Mouse (Mus musculus) intestine, postnatal 0 days (tissue): ENCODE results near the gene Atad2b. TPM values are rescaled to one million over a fixed set of nuclear protein-coding genes. Genes with fewer than 3 reads are reported as not detected.

ENCODE experiments used
- ATAC-seq: fragments of 200-750 bp; cut with Nextera tagmentation; 2 replicates; pipeline ENCODE4 v1.8.0; 2017; ENCODE audit warnings: mild to moderate bottlenecking, moderate TSS enrichment, moderate library complexity
- H3K27ac ChIP-seq: fragments of 300-500 bp; sonication (generic); 2 replicates; pipeline ENCODE4 v1.5.1; 2014; ENCODE audit warnings: mild to moderate bottlenecking, low read depth, low read length, moderate library complexity
- H3K27me3 ChIP-seq: fragments of 300-500 bp; sonication (generic); replicated peaks from 2 replicates; pipeline ENCODE4 v1.6.1; 2014; ENCODE audit warnings: low read length, mixed read lengths; ENCODE audit not compliant: control insufficient read depth, insufficient read depth
- H3K36me3 ChIP-seq: fragments of 300-500 bp; sonication (generic); 2 replicates; pipeline ENCODE4 v1.6.1; 2014; ENCODE audit warnings: mild to moderate bottlenecking, moderate library complexity; ENCODE audit not compliant: control insufficient read depth, insufficient read depth
- H3K4me1 ChIP-seq: fragments of 300-500 bp; sonication (generic); replicated peaks from 2 replicates; pipeline ENCODE4 v1.6.1; 2014; ENCODE audit warnings: antibody characterized with exemption, low read length, mixed read lengths; ENCODE audit not compliant: control insufficient read depth, insufficient read depth
- H3K4me2 ChIP-seq: fragments of 300-500 bp; sonication (generic); replicated peaks from 2 replicates; pipeline ENCODE4 v1.6.1; 2014; ENCODE audit warnings: low read depth, mild to moderate bottlenecking, moderate library complexity
- H3K4me3 ChIP-seq: fragments of 300-500 bp; sonication (generic); 2 replicates; pipeline ENCODE4 v1.5.1; 2014; ENCODE audit warnings: low read depth, low read length
- H3K9ac ChIP-seq: fragments of 300-500 bp; sonication (generic); 2 replicates; pipeline ENCODE4 v1.6.1; 2014; ENCODE audit warnings: mild to moderate bottlenecking, low read depth, low read length
- H3K9me3 ChIP-seq: fragments of 300-500 bp; sonication (generic); 2 replicates; pipeline ENCODE4 v1.6.1; 2016; ENCODE audit warnings: mixed run types; ENCODE audit not compliant: control insufficient read depth
- CTCF ChIP-seq: sonication (generic); IDR thresholded peaks from 2 replicates; pipeline ENCODE4 v1.5.1; 2016; ENCODE audit warnings: low read depth, mild to moderate bottlenecking, control low read depth, antibody characterized with exemption, moderate library complexity
- WGBS: fragments of 180-500 bp; shearing (Covaris S2); extraction: QIAGEN DNeasy Blood & Tissue Kit; methylation state at CpG from one replicate; pipeline ENCODE4 v1.1.7; 2014; 5-methylcytosine and 5-hydroxymethylcytosine counted together
- polyA plus RNA-seq: library from polyadenylated mRNA; unstranded; fragments of >200 nt; fragmentation: Nextera tagmentation; extraction: Ambion mirVana; gene quantifications from 2 replicates; pipeline ENCODE4 v1.2.1, GENCODE M21; 2015

Atad2b gene
- polyA plus RNA-seq, 1 experiment from 2014 or later = 5.5 TPM

GRCm38 (mm10) chr12:4917805-4918591 lies 845 bp downstream of the Atad2b start:
- WGBS = under 1% methylated on average over 39 of the region's 48 CpGs
- no peaks in the 10 kb centered on the region for H3K9me3 ChIP-seq
- no peak; the same call in 1 of the 2 replicates for ATAC-seq
- H3K4me3 ChIP-seq = peak overlapping the region; percentile 94
- TF ChIP-seq CTCF = no peak
- H3K4me2 ChIP-seq = peak overlapping the region; percentile 70
- H3K27me3 ChIP-seq = no peaks in the 10 kb centered on the region
- peak overlapping the region; percentile 99 for H3K9ac ChIP-seq
- 0 out of 2 replicates have a peak, but pooled peaks cover 2% of the 10 kb centered on the region for H3K4me1 ChIP-seq
- peak overlapping the region; percentile 99 for H3K27ac ChIP-seq
- no peaks in the 10 kb centered on the region for H3K36me3 ChIP-seq

GRCm38 (mm10) chr12:4928197-4928596 lies 11.0 kb downstream of the Atad2b start:
- no peak for ATAC-seq
- Histone ChIP-seq H3K4me1 (no peaks in the 10 kb centered on the region), H3K36me3 (no peaks in the 10 kb centered on the region), H3K27ac (no peak overlapping the region), H3K4me2 (no peak overlapping the region), H3K9me3 (no peaks in the 10 kb centered on the region), H3K27me3 (no peaks in the 10 kb centered on the region), H3K4me3 (no peak overlapping the region), H3K9ac (no peak overlapping the region)
- no peak for TF ChIP-seq CTCF
- WGBS = 72% methylated on average over 2 of the region's 2 CpGs

- no peaks in the 10 kb centered on the region for H3K9me3 ChIP-seq
- WGBS = 89% methylated on average over 3 of the region's 3 CpGs
Observed at GRCm38 (mm10) chr12:4930820-4931548, 13.8 kb downstream of the Atad2b start.

GRCm38 (mm10) chr12:4952272-4952671 lies 35.1 kb downstream of the Atad2b start:
- no peak for ATAC-seq
- Histone ChIP-seq H3K36me3 (peaks cover 41% of the 10 kb centered on the region), H3K4me3 (no peak overlapping the region), H3K4me1 (no peaks in the 10 kb centered on the region), H3K27ac (no peak overlapping the region), H3K27me3 (no peaks in the 10 kb centered on the region), H3K9ac (no peak overlapping the region), H3K4me2 (no peak overlapping the region), H3K9me3 (no peaks in the 10 kb centered on the region)
- 98% methylated on average over 1 of the region's 1 CpGs for WGBS
- TF ChIP-seq CTCF = no peak

More at GRCm38 (mm10) chr12:4930820-4931548, 13.8 kb downstream of the Atad2b start:
- TF ChIP-seq CTCF = no peak
- Histone ChIP-seq H3K27me3 (no peaks in the 10 kb centered on the region), H3K4me2 (no peak overlapping the region), H3K4me3 (no peak overlapping the region), H3K4me1 (no peaks in the 10 kb centered on the region), H3K36me3 (no peaks in the 10 kb centered on the region), H3K27ac (no peak overlapping the region), H3K9ac (no peak overlapping the region)
- ATAC-seq = no peak

- no peak overlapping the region for H3K4me3 ChIP-seq
- no peaks in the 10 kb centered on the region for H3K4me1 ChIP-seq
- no peak for ATAC-seq
- H3K27ac ChIP-seq = no peak overlapping the region
- WGBS = 86% methylated on average over 4 of the region's 4 CpGs
- H3K9ac ChIP-seq = no peak overlapping the region
- peaks cover 37% of the 10 kb centered on the region for H3K36me3 ChIP-seq
- H3K4me2 ChIP-seq = no peak overlapping the region
- no peak for TF ChIP-seq CTCF
- no peaks in the 10 kb centered on the region for H3K27me3 ChIP-seq
- H3K9me3 ChIP-seq = no peaks in the 10 kb centered on the region
Observed at GRCm38 (mm10) chr12:4953156-4953555, 36.0 kb downstream of the Atad2b start.

GRCm38 (mm10) chr12:4972939-4973338 lies 55.8 kb downstream of the Atad2b start:
- ATAC-seq = no peak
- no peak overlapping the region for H3K27ac ChIP-seq
- H3K4me3 ChIP-seq = no peak overlapping the region
- peak; percentile 82 for TF ChIP-seq CTCF
- no peaks in the 10 kb centered on the region for H3K4me1 ChIP-seq
- no peak overlapping the region for H3K9ac ChIP-seq
- peaks cover 26% of the 10 kb centered on the region for H3K36me3 ChIP-seq
- H3K4me2 ChIP-seq = no peak overlapping the region
- no peaks in the 10 kb centered on the region for H3K9me3 ChIP-seq
- WGBS = 23% methylated on average over 1 of the region's 1 CpGs
- H3K27me3 ChIP-seq = no peaks in the 10 kb centered on the region
